16 mouse cellular contexts compared by ENCODE assay signal in genomic region chr16:32784840-32785239, GRCm38 (mm10). TPM values are rescaled to one million over a fixed set of nuclear protein-coding genes. Genes with fewer than 3 reads are reported as not detected.
DNase-seq lines count a peak whose midpoint lies in the region; ATAC-seq lines count a peak whose summit lies in the region.
"Had no signal": no experiment of that assay in that cellular context is flagged by ENCODE, and none has a peak within 500 bp of the region (broad histone marks: within the 10 kb centered on the region; RNA-seq: fewer than 3 reads in every experiment).

No protein-coding gene starts in this region.

- no peaks in the 10 kb centered on the region for H3K27me3 ChIP-seq in hindbrain, embryonic 13.5 days
- no peaks in the 10 kb centered on the region for H3K27me3 ChIP-seq in midbrain, embryonic 14.5 days (ENCODE audit: control insufficient read depth, insufficient read depth, low read length)
- H3K27me3 ChIP-seq: CH12.LX; stomach, embryonic 15.5 days had no signal

- WGBS in hindbrain, embryonic 13.5 days, result 63% methylated on average over 13 of the region's 13 CpGs
- WGBS in midbrain, embryonic 14.5 days, result 61% methylated on average over 13 of the region's 13 CpGs

- no peak overlapping the region for H3K4me2 ChIP-seq in hindbrain, embryonic 13.5 days
- no peak overlapping the region for H3K4me2 ChIP-seq in midbrain, embryonic 14.5 days (ENCODE audit: low read length)
- H3K4me2 ChIP-seq: stomach, embryonic 15.5 days had no signal

- intact Hi-C loops in gastrocnemius, postnatal 36 days (cut with DNase I), result no loop called here
- intact Hi-C loops in heart, postnatal 36 days (cut with DNase I), result no loop called here

- no peak overlapping the region for H3K4me3 ChIP-seq in hindbrain, embryonic 13.5 days
- H3K4me3 ChIP-seq in midbrain, embryonic 14.5 days (replicated peaks; ENCODE audit: low read depth, low read length), result no peak overlapping the region
- H3K4me3 ChIP-seq: myocyte; stomach, embryonic 15.5 days had no signal

- H3K4me1 ChIP-seq in hindbrain, embryonic 13.5 days (replicated peaks), result peaks cover 16% of the 10 kb centered on the region
- H3K4me1 ChIP-seq in midbrain, embryonic 14.5 days (ENCODE audit: control insufficient read depth, insufficient read depth, low read length), result 0 out of 2 replicates have a peak, but pooled peaks cover 3% of the 10 kb centered on the region
- H3K4me1 ChIP-seq: stomach, embryonic 15.5 days had no signal

- H3K9me3 ChIP-seq in hindbrain, embryonic 13.5 days, result 0 out of 2 replicates have a peak, but pooled peaks cover 7% of the 10 kb centered on the region
- H3K9me3 ChIP-seq in midbrain, embryonic 14.5 days (ENCODE audit: control insufficient read depth, low read length), result no peaks in the 10 kb centered on the region
- H3K9me3 ChIP-seq: stomach, embryonic 15.5 days had no signal

- H3K9ac ChIP-seq in hindbrain, embryonic 13.5 days, result no peak overlapping the region
- no peak overlapping the region for H3K9ac ChIP-seq in midbrain, embryonic 14.5 days (replicated peaks; ENCODE audit: low read length)
- H3K9ac ChIP-seq: stomach, embryonic 15.5 days had no signal

- no peak overlapping the region for H3K27ac ChIP-seq in hindbrain, embryonic 13.5 days
- H3K27ac ChIP-seq in midbrain, embryonic 14.5 days (replicated peaks; ENCODE audit: low read depth, low read length), result no peak overlapping the region
- H3K27ac ChIP-seq: stomach, embryonic 15.5 days had no signal

- H3K36me3 ChIP-seq in hindbrain, embryonic 13.5 days, result no peaks in the 10 kb centered on the region
- no peaks in the 10 kb centered on the region for H3K36me3 ChIP-seq in midbrain, embryonic 14.5 days (ENCODE audit: control insufficient read depth, insufficient read depth, low read length)
- H3K36me3 ChIP-seq: stomach, embryonic 15.5 days had no signal

- ATAC-seq in hindbrain, embryonic 13.5 days (ENCODE audit: low FRiP score), result 0 out of 2 replicates have a peak, but pooled peaks have one; percentile 36
- ATAC-seq in midbrain, embryonic 14.5 days (ENCODE audit: low FRiP score, low TSS enrichment), result no peak
- ATAC-seq: activated CD4-positive, CD25-positive, alpha-beta regulatory T cell, adult 4 months had no signal

- DNase-seq in left cerebral cortex, adult 18-20 months (ENCODE audit: low spot score in 2 of 2), result peak; percentile 47 to 63
- no peak for DNase-seq in left cerebral cortex, adult 11 months (ENCODE audit: low spot score)
- DNase-seq in midbrain, embryonic 14.5 days, result peak; percentile 79
- DNase-seq in right cerebral cortex, postnatal 4 days, result peak; percentile 46
- DNase-seq in gastrocnemius, postnatal 36 days, result no peak
- DNase-seq in kidney, adult 9 months, result no peak
- no peak for DNase-seq in heart, postnatal 36 days
- DNase-seq: cerebellum, adult 8-10 months had no signal

RNA-seq across cellular contexts. Expression of gene Muc20, which starts 12.4 kb away (rescaled TPM):
- total RNA-seq in left cerebral cortex, adult 18-20 months (2021), result not detected
- polyA plus RNA-seq in hindbrain, embryonic 13.5 days (2015; fragmentation: Nextera tagmentation; extraction: Ambion mirVana), result not detected in 2 replicates
- not detected in 2 replicates for polyA plus RNA-seq in midbrain, embryonic 14.5 days (2014; fragmentation: Nextera tagmentation; extraction: Ambion mirVana)
- total RNA-seq in gastrocnemius, postnatal 36 days (2021), result under 1 TPM; 0.18 to 0.22 TPM
- under 1 TPM; 0.14 to 0.25 TPM for total RNA-seq in heart, postnatal 36 days (2021)
- polyA plus RNA-seq: large intestine, adult 2 months; liver, embryonic 16.5 days had no signal

RNA-seq across cellular contexts. Expression of gene Smbd1, which starts 25.4 kb away (rescaled TPM):
- not detected for total RNA-seq in left cerebral cortex, adult 18-20 months (2021)
- not detected in 2 replicates for polyA plus RNA-seq in hindbrain, embryonic 13.5 days (2015; fragmentation: Nextera tagmentation; extraction: Ambion mirVana)
- polyA plus RNA-seq in midbrain, embryonic 14.5 days (2014; fragmentation: Nextera tagmentation; extraction: Ambion mirVana), result not detected in 2 replicates
- total RNA-seq in gastrocnemius, postnatal 36 days (2021), result not detected
- total RNA-seq in heart, postnatal 36 days (2021), result not detected
- total RNA-seq: CH12.LX had no signal
- polyA plus RNA-seq: activated CD4-positive, CD25-positive, alpha-beta regulatory T cell, adult 4 months; heart, embryonic 16.5 days; liver, embryonic 16.5 days; myocyte had no signal

RNA-seq across cellular contexts. Expression of gene Muc4, which starts 49.2 kb away (rescaled TPM):
- not detected for total RNA-seq in left cerebral cortex, adult 18-20 months (2021)
- not detected in 2 replicates for polyA plus RNA-seq in hindbrain, embryonic 13.5 days (2015; fragmentation: Nextera tagmentation; extraction: Ambion mirVana)
- polyA plus RNA-seq in midbrain, embryonic 14.5 days (2014; fragmentation: Nextera tagmentation; extraction: Ambion mirVana), result 0.16 TPM in 1 of 2 replicates, not detected in the other
- total RNA-seq in gastrocnemius, postnatal 36 days (2021), result under 1 TPM; 0.10 to 0.27 TPM
- total RNA-seq in heart, postnatal 36 days (2021), result under 1 TPM; 0.06 to 0.57 TPM
- polyA plus RNA-seq: activated CD4-positive, CD25-positive, alpha-beta regulatory T cell, adult 4 months had no signal

Comparison
In these comparisons a context has a peak if more than half of its experiments do, and no peak if none do; other contexts are left out.
1. DNase-seq: peak in left cerebral cortex, adult 18-20 months (2 of 2), midbrain, embryonic 14.5 days (single experiment) and right cerebral cortex, postnatal 4 days (single experiment); none in left cerebral cortex, adult 11 months (single experiment), gastrocnemius, postnatal 36 days (0 of 2), kidney, adult 9 months (single experiment) and heart, postnatal 36 days (0 of 2).